25 mouse cellular contexts compared by ENCODE assay signal in the genomic region with DNA sequence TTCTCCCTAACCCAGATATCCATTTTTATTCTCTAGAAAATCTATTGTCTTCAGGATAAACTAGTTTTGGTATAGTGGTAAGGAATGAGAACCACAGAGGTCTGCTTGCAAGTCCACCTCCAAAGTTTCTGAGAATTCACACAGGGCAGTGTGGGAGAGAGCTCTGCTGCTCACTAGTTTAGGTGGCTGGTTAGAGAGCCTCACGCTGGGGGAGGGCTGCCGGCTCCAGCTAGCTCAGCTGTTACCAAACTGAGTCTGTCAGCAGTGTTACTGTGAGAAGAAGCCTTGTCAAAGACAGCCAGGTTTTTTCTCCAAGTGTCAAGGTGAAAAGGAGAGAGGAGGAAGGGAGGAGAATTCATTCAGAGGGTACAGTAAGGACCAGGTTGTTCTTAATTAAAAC.
DNase-seq lines count a peak whose midpoint lies in the region; ATAC-seq and TF ChIP-seq lines count a peak whose summit lies in the region.
"Had no signal": no experiment of that assay in that cellular context is flagged by ENCODE, and none has a peak within 500 bp of the region (broad histone marks: within the 10 kb centered on the region; RNA-seq: fewer than 3 reads in every experiment).

No protein-coding gene starts in this region.

- H3K27ac ChIP-seq in gastrocnemius, adult 2 months: peak overlapping the region; percentile 20; the same call in 1 of the 2 replicates
- no peak overlapping the region for H3K27ac ChIP-seq in forebrain, embryonic 13.5 days
- H3K27ac ChIP-seq: embryonic facial prominence, embryonic 12.5 days; embryonic facial prominence, embryonic 15.5 days; forebrain, embryonic 15.5 days; heart, embryonic 13.5 days; hindbrain, embryonic 12.5 days; hindbrain, embryonic 15.5 days had no signal

- DNase-seq in gastrocnemius, adult 2 months: peak; percentile 38
- DNase-seq in gastrocnemius, adult 8-10 months (ENCODE audit: low spot score in 2 of 2): no peak
- peak; percentile 8 to 24 for DNase-seq in left cerebral cortex, adult 18-20 months (ENCODE audit: low spot score in 2 of 2)
- no peak for DNase-seq in left cerebral cortex, postnatal 4 days
- peak; percentile 44 to 45 for DNase-seq in right cerebral cortex, adult 2 months (ENCODE audit: low spot score in 2 of 2)
- DNase-seq in right cerebral cortex, postnatal 10 days (ENCODE audit: low spot score in 2 of 2): no peak
- DNase-seq: adrenal gland, postnatal 10 days; adrenal gland, postnatal 36 days; B cell, adult 2 months; cerebellum, adult 11 months; cerebellum, adult 2 months; cerebellum, adult 9-11 months; cerebellum, postnatal 25 days; gastrocnemius, postnatal 10 days; gastrocnemius, postnatal 36 days had no signal

- H3K9ac ChIP-seq in forebrain, embryonic 13.5 days: no peak overlapping the region
- H3K9ac ChIP-seq: embryonic facial prominence, embryonic 12.5 days; embryonic facial prominence, embryonic 15.5 days; forebrain, embryonic 15.5 days; heart, embryonic 13.5 days; hindbrain, embryonic 12.5 days; hindbrain, embryonic 15.5 days had no signal

- H3K4me3 ChIP-seq in gastrocnemius, adult 2 months: no peak overlapping the region
- H3K4me3 ChIP-seq in forebrain, embryonic 13.5 days: no peak overlapping the region
- H3K4me3 ChIP-seq: embryonic facial prominence, embryonic 12.5 days; embryonic facial prominence, embryonic 15.5 days; forebrain, embryonic 15.5 days; heart, embryonic 13.5 days; hindbrain, embryonic 12.5 days; hindbrain, embryonic 15.5 days had no signal

- intact Hi-C loops in gastrocnemius, adult 2 months (cut with DNase I): no loop called here
- intact Hi-C loops in left cerebral cortex, postnatal 4 days (cut with DNase I): loop anchor here (10.0 kb wide), 1 partner anchor 176 kb away; no protein-coding TSS in a partner anchor

- no peaks in the 10 kb centered on the region for H3K36me3 ChIP-seq in forebrain, embryonic 13.5 days (ENCODE audit: poor library complexity, severe bottlenecking)
- H3K36me3 ChIP-seq: embryonic facial prominence, embryonic 12.5 days; embryonic facial prominence, embryonic 15.5 days; forebrain, embryonic 15.5 days; G1E; heart, embryonic 13.5 days; hindbrain, embryonic 12.5 days; hindbrain, embryonic 15.5 days had no signal

- no peak for ATAC-seq in forebrain, embryonic 13.5 days
- ATAC-seq: forebrain, embryonic 15.5 days; Patski had no signal

- 85% methylated on average over 2 of the region's 2 CpGs for WGBS in forebrain, embryonic 13.5 days

- H3K4me1 ChIP-seq in forebrain, embryonic 13.5 days: no peaks in the 10 kb centered on the region
- H3K4me1 ChIP-seq: embryonic facial prominence, embryonic 12.5 days; embryonic facial prominence, embryonic 15.5 days; forebrain, embryonic 15.5 days; hindbrain, embryonic 12.5 days; hindbrain, embryonic 15.5 days had no signal

- no peaks in the 10 kb centered on the region for H3K9me3 ChIP-seq in forebrain, embryonic 13.5 days (replicated peaks)
- H3K9me3 ChIP-seq: embryonic facial prominence, embryonic 12.5 days; embryonic facial prominence, embryonic 15.5 days; forebrain, embryonic 15.5 days; heart, embryonic 13.5 days; hindbrain, embryonic 12.5 days; hindbrain, embryonic 15.5 days had no signal

- no peak overlapping the region for H3K4me2 ChIP-seq in forebrain, embryonic 13.5 days
- H3K4me2 ChIP-seq: embryonic facial prominence, embryonic 12.5 days; embryonic facial prominence, embryonic 15.5 days; forebrain, embryonic 15.5 days; heart, embryonic 13.5 days; hindbrain, embryonic 12.5 days; hindbrain, embryonic 15.5 days had no signal

- TF ChIP-seq CTCF in gastrocnemius, adult 2 months (IDR thresholded peaks at IDR 0.05): no peak

- no peaks in the 10 kb centered on the region for H3K27me3 ChIP-seq in forebrain, embryonic 13.5 days
- H3K27me3 ChIP-seq: CH12.LX; embryonic facial prominence, embryonic 12.5 days; embryonic facial prominence, embryonic 15.5 days; forebrain, embryonic 15.5 days; heart, embryonic 13.5 days; hindbrain, embryonic 12.5 days; hindbrain, embryonic 15.5 days; Patski had no signal

Comparison
In these comparisons a context has a peak if more than half of its experiments do, and no peak if none do; other contexts are left out.
1. DNase-seq: peak in gastrocnemius, adult 2 months (single experiment), left cerebral cortex, adult 18-20 months (2 of 2) and right cerebral cortex, adult 2 months (2 of 2); none in gastrocnemius, adult 8-10 months (0 of 2), left cerebral cortex, postnatal 4 days (single experiment) and right cerebral cortex, postnatal 10 days (0 of 2).